Mouse (Mus musculus) cerebellum, adult 2 months (tissue): Measurements from ENCODE around the gene Vmn1r18.
"Not testable (repeated sequence)": the region's sequence is repeated elsewhere in the genome, so short reads cannot be mapped to it uniquely, and the experiment has no call there.

Experiments
- CTCF ChIP-seq: fragments of 200-500 bp; IDR thresholded peaks from 2 replicates; pipeline ENCODE4 v1.5.1; 2011; ENCODE audit warnings: low read depth, mild to moderate bottlenecking, control low read depth, low read length, moderate library complexity, borderline replicate concordance; ENCODE audit not compliant: insufficient read depth
- POLR2A ChIP-seq: fragments of 200-500 bp; IDR thresholded peaks from 2 replicates; pipeline ENCODE4 v1.6.1; 2011; ENCODE audit warnings: low read length, control low read depth, borderline replicate concordance; ENCODE audit not compliant: insufficient read depth

DNA sequence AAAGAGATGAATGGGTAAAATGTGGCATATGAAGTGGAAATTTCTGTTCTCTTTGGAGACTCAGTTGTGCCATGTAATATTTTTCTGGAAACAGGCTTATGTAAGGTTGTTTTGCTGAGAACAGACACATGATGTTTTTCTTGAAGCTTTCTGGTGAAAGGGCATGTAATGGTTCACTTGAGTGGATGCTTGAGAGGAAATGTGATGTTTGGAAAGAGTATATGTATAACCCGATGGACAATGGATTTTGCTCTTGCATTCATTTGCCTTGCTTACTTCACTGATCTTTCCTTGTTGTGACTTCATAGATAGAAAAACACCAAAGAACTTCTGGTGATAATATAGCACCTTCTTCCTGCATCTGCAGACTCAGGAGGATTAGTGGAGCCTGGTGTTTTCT lies 29.7 kb downstream of the Vmn1r18 start:
- not testable (repeated sequence) for TF ChIP-seq CTCF, POLR2A
